Mouse (Mus musculus) bone marrow macrophage, adult 2 months (primary cell): ENCODE data around the gene Lrrc75b.

Experiments
- CTCF ChIP-seq: IDR thresholded peaks from 2 replicates; pipeline ENCODE4 v1.5.1; 2012; ENCODE audit warnings: low read depth, mild to moderate bottlenecking, low read length, moderate library complexity
- POLR2A ChIP-seq: IDR thresholded peaks from 2 replicates; pipeline ENCODE4 v1.6.1; 2012; ENCODE audit warnings: mild to moderate bottlenecking, low read depth, low read length, borderline replicate concordance

DNA sequence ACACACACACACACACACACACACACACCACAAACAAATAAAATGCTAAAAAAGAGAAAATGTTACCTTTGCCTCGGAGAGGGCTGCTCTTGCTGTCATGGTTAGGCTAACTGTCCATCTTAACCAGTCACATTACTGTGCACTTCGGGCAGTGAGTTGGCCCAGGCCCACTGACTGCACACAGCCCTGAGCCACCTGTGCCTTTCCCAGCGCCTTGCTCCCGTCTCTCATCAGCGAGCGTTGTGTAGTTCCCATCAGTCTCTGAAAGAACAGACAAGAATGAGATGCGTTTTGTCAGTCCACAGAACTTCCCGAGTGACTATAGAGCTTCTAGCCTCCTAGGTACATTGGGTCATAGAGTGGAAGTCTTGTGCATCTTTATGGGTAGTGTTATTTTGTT lies 25.9 kb downstream of the Lrrc75b start:
- TF ChIP-seq CTCF: no peak
- TF ChIP-seq POLR2A: no peak
